Mouse (Mus musculus): Measurements from ENCODE around the gene Trpm2. TPM values are rescaled to one million over a fixed set of nuclear protein-coding genes. Genes with fewer than 3 reads are reported as not detected.
"Not testable (repeated sequence)": the region's sequence is repeated elsewhere in the genome, so short reads cannot be mapped to it uniquely, and the experiment has no call there.

Gene Trpm2
- polyA plus RNA-seq (2012; rRNA removed): 1.1 and 2.1 TPM in 2 replicates

DNA sequence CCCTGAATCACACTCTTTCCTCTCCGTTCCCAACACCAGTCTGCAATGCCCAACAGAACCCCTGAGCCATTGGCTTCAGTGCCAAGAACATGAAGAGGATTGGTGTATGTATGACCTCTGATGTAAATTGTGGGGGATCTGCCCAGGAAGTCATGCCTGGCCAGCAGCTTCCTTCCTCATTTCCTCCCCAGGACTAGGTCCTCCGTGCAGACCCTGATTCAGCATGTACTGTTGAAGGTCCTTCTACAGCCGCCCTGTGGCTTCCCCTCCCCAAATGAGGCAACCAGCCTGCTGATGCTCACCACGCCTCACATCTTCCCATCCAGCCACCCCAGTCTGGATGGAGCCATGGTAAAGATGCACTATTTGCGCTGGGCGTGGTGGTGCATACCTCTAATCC is at the start of gene Trpm2:
TSS of gene Trpm2 (minus strand) at position 83 of the 400 bp plus-strand sequence.
- no peak for DNase-seq (ENCODE audit: low read depth)

DNA sequence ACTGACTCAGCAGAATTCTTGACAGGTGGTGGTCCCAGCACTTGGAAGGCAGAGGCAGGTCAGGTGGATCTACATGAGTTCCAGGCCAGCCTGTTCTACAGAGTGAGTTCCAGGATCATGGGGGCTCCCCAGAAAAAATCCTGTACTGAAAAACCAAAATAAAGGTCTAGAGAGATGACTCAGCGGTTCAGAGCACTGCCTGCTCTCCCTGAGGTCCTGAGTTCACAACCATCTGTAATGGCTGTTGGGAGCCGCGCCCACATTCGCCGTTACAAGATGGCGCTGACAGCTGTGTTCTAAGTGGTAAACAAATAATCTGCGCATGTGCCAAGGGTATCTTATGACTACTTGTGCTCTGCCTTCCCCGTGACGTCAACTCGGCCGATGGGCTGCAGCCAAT is 49.6 kb upstream of the Trpm2 start:
- not testable (repeated sequence) for DNase-seq (ENCODE audit: low read depth)

DNA sequence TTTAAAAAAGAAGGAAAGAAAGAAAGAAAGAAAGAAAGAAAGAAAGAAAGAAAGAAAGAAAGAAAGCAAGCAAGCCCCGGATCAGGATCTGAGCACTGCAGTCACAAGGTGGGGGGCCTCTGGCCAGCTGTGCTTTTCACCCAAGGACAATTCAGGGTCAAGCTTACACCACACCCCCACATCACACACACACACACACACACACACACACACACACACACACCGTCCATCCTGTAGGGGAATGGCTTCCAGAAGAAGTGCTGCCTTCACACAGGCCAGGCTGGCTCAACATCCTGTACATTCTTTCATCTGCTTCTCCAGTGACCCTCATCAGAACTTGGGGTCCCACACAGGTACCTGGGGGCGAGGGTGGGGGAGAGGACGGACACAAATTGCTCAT is 48.9 kb upstream of the Trpm2 start:
- no peak for DNase-seq (ENCODE audit: low read depth)

DNA sequence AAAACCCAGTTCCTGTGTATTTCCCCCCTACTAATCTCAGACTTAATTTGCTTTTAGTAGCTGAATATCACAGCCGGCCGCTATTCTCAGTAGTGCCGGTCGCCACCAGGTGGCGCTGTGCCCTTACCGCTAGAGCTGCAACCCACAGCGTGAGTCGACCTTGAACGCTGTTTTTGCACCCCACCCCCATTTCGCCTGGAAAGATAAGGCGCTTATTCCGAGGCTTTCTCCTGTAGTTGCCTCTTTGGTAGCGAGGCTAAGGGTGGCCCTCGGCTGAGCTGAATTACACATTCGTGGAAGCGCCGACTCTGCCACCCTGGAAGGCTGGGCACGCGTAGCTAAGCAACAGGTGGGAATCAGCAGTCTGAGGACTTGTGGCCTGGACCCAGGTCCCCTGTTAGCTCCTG is 48.4 kb upstream of the Trpm2 start:
- DNase-seq (ENCODE audit: low read depth): no peak

DNA sequence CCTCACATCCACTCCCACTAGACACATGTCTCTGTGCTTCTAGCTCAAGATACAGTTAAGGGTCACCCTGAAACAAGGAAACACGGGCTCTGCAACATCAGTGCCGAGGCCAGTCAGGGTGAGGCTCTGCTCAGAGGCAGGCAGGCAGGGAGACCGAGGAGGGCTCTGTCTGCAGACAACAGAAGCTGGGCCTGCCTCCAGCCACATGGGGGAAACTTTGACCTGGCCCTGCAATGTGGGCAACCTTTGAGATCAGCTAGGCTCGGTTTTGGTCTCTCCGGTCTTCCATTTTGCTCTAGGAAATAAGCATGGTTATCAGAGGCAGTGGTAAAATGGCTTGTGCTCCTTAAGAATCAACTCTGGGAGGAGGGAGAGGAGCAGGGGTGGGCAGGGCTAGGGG is 46.0 kb upstream of the Trpm2 start:
- no peak for DNase-seq (ENCODE audit: low read depth)

DNA sequence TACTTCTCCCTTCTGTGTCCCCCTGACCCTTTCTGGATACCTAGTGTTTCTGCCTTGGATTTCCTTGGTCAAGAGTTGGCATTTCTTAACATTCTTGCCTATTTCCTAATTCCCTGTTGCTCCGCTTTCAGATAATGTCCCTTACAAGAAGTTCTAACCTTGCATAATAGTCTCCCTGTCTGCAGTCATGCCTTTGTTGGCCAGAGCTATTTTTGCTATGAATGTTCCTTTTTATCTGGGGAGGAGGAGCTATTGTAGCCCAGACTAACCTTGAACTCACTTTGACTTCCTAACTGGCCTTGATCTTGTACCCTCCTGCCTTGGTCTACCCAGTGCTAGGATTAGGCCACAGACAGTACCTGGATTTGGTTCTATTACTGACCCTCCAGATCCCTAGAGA is 45.1 kb upstream of the Trpm2 start:
- no peak for DNase-seq (ENCODE audit: low read depth)

DNA sequence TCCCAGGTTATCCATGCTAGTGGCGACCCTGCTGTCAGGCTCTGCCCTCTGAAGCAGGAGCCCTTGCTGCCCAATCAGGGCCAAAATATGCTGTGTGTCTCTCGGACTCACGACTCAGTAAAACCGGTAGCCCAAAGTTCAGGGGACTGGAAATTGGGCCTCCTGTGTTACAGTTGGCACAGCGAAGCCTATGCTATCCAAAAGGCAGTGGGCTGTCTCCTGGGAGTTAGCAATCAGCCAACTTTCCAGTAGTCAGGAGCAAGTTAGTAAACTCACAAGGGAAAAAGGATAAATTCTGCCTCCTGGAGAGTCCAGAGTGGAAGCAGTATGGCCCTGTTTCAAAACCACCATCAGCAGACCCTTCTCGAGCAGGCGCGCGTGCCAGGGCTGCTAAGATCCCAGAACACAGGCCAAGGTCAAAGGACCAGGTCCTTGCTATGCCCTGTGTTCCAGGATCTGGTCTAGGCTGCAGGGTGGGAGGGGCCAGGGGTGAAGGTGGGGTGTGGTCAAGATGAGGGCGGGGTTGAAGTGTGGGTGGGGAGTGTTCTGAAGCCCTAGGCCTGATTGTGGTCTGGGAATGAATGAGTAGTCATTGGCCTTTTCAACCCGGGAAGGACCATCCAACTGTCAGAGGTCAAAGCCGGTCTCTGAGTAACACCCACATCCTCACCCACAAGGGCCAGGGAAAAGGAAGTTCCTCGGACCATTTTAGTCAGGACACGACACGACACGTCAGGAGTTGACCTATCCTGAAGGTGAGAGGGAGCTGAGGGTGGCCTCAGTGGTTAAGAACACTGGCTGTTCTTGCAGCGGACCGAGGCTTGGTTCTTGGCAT is 42.5 kb upstream of the Trpm2 start:
- DNase-seq (ENCODE audit: low read depth): no peak

DNA sequence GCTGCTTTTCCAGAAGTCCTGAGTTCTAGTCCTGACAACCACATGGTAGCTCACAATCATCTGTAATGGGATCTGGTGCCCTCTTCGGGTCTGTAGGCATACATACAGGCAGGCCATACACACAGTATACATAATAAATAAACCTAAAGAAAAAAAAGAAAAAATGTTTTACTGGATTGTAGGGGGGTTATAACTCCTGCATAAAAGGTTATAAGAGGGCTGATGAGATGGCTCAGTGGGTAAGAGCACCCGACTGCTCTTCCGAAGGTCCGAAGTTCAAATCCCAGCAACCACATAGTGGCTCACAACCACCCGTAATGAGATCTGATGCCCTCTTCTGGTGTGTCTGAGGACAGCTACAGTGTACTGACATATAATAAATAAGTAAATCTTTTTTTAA is 40.8 kb upstream of the Trpm2 start:
- DNase-seq (ENCODE audit: low read depth): not testable (repeated sequence)

DNA sequence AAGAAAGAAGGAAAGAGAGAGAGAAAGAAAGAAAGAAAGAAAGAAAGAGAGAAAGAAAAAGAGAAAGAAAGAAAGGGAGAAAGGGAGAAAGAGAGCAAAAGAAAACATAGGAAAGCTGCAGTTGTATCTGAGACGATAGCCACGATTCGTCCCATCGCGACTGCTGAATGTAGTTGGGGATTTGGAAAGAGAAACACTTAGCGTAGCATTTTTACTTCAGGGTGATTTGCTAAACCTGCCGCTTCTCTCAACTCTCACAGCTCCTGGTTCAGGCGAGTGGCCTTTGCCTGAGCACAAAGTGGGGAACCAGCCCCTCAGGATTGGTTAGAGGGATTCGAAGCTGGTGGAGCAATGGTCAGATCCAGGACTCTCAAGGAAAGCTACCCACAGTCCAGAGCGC is 40.0 kb upstream of the Trpm2 start:
- no peak for DNase-seq (ENCODE audit: low read depth)

DNA sequence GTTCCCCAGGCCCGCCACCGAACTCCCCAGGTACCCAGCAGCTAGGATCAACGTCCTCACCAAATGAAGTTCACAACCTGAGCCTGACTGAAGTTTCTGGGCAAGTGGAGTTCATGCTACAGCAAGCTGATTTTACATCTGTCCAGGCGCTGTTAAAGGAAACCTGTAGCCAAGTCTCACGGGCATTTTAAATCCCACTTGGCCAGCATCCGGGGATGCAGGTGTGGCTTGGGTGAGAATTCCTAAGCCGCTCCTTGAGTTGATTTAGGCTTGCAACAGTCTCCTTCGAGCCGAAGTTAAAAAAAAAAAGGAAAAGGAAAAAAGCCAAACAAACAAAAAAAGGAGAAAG is 39.6 kb upstream of the Trpm2 start, which contains the start of gene Pfkl:
TSS of gene Pfkl (minus strand) at position 139 of the 349 bp plus-strand sequence.
- DNase-seq (ENCODE audit: low read depth): no peak

DNA sequence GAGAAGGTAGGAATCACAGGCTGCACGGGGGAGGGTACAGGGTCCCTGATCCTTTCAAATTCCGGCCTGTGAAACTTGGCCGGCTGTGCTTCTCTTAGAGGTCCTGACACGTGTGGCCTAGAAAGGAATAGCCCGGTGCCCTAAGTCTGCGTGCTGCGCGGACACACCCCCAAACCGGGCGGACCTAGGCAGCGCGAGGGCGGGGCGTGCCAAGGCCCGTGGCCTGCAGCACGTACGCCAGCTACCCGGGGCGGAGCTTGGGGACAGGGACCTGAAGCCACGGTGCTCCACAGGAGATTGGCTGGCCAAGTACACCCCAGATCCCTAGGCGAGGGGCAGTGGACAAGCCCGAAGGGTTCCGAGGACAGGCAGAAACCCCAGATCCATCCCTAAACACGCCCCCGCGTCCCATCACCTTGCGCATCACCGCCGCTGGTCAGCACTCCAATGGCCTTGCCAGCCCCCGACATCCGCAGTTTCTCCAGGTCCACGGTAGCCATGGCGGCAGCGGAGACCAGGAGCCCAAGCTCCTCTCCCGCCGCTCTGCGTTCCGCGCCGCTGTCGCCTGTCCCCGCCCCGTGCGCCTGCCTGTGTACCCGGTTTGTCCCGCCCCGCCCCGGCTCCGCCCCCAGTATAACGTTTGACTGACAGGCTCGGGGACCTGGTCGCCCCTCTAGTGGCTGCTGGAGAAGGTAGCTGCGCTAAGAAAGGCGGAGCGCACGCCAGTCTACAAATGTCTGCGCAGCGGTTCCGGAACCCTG is 39.0 kb upstream of the Trpm2 start:
- DNase-seq (ENCODE audit: low read depth): no peak

DNA sequence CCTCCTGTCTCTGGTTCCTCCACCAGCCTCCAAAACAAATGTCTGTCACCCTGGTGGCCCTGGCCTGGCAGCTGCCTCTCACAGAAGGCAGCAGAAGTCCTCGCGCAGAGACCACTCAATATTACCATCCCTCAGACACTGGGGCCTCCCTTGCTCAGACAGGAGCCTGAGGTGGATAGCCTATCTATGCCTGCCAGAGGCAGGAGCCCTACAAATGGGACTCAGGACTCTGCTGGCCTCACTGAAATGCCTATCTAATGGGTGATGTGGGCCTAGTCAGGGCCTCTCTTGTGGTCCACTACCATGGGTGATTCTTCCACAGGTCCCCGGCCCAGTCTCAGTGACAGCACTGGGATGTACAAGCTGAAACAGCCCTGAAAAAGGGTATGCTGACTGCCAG is 37.8 kb upstream of the Trpm2 start:
- DNase-seq (ENCODE audit: low read depth): no peak

DNA sequence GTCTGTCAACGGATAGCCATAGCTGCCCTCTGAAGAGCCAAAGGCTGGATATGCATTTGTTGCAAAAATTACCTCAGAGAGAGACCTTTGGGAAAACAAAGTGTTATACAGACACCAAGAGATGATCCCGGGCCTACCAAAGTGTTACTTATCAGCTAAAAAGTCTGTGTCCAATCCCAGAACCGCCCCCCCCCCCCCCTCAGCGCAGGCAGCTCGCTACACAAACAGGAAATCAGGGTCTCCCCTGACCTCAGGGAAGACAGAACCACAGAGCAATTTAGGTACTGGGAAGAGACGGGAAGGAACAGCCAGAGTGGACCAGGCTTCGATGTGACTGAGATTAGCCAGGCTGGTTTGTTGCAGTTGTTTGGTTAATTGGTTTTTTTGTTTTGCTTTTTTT is 36.8 kb upstream of the Trpm2 start:
- no peak for DNase-seq (ENCODE audit: low read depth)

DNA sequence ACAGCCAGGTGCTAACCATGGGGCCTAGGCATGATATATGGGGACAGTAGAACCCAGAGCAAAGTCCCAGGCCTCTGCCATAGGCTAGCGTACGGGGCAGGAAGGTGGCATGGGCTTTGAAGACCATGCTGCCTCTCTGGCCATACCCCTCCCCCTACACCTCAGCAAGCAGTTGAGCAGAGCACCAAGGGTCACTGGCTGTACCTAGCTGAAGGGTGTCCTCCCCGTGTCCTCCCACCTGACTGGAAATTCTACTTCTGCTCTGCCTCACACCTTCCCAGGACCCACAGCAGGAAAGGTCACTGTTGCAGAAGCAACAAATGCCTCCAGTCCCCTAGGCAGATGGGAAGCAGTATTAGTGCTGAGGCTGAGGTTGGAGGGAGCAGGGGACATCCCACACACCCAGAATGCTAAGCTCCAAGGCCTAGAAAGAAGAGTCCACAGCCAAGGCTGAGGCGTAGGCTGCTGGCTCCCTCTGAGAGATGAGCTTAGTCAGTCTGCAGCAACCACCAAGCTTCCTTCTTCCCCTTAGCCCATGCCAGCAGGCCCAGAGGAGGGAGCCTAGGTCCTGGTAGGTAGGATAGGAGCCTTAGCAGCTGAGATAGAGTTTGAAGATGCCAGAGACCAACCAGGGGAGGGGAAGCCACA is 35.6 kb upstream of the Trpm2 start:
- DNase-seq (ENCODE audit: low read depth): no peak

DNA sequence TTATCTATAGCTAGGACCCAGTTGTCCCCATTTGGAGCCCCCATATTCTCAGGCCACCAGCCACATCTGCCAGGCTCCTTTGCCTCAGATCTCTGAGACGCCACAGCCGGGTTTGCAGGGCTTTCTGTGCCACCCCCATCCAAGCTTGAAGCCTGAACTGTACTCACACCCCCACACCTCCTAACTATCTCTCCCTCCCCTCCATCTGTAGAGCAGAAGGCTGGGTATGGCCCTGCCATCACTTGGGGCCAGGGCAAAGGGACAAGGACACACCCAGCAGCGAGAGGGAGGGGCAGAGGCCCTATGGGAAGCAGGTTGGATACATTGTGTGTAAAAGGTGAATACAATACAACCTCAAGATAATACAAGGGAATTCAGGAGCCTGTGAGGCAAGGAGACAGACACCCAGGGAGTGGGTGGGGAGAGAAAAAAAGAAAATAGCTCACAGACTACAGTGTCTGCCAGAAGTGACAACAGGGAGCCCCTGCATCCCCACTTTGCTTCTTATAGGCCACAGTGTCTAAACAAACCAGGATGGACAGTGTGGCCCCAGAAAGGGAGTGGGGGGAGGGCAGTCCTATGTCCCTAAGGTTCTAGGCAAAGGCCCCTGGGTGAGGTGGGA is 34.2 kb upstream of the Trpm2 start:
- DNase-seq (ENCODE audit: low read depth): no peak

DNA sequence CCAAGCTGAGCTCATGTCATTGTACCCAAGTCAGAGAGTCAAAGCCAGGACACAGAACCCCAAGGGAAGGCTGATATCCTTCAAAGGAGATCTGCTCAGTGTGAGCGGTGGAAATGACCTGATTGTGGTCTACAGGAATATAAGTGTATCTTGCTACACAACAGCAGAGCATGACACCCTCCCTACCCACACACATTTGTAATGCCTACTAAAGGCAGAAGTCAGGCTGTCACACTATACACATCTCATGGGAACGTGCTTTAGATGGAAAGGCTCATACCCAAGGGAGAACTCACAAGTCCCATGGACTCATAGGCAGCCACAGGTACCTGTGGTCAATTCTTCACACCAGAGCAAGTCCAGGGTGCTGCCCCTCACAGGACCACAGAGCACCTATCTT is 32.0 kb upstream of the Trpm2 start:
- no peak for DNase-seq (ENCODE audit: low read depth)

DNA sequence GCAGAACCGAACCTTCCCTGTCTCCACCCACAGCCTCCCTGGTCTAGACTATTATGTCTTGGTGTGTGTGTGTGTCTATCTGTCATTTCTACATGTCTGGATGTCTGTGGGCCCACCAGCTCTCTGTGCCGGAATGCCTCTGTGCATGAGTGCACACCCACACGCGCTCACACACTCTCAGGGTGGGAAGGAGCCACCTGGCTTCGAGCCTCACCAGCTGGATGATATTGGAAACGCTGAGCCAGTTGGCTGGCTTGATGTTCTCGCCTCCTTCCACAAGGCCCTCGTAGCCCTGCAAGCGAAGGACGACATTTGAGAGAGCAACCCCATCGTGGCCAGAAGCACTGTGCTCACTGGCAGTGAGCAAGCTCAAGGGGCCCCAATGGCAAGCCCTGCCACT is 31.4 kb upstream of the Trpm2 start:
- DNase-seq (ENCODE audit: low read depth): no peak

DNA sequence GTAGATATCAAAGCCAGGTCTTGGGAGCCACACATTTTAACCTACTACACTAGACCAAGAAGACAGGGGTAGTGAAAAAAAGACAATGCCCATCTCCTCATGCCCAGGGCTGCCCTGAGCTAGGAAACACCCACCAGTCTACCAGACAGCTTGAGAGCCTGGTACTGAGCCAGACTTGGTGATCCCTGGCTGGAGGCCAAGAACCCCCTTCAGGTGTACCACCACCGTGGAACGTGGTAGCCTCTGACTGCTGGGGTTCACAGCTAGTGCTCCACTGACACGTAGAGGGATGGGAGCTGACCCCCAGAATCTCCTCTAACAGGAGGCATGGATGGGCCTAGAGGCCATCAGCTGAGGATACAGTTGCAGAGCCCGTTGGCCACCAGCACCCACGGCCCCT is 29.8 kb upstream of the Trpm2 start:
- DNase-seq (ENCODE audit: low read depth): no peak

DNA sequence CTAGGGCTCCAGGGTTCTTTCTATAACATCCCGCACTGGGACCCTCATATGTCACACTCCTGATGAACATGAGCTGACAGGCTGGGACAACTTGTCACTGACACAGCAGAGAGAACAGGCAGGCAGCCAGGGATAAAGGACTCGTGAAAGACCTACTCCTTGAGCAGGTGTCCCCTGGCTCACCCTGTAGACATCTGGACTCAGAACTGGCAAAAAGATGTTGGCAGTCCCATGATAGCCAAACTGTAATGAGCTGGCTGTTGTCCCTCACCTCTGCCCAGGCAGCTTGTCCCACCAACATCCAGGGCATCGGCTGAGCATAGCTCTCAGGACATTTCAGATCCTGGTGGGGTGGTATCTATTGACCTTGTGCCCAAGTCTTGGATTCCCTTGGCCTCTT is 25.3 kb upstream of the Trpm2 start:
- no peak for DNase-seq (ENCODE audit: low read depth)

DNA sequence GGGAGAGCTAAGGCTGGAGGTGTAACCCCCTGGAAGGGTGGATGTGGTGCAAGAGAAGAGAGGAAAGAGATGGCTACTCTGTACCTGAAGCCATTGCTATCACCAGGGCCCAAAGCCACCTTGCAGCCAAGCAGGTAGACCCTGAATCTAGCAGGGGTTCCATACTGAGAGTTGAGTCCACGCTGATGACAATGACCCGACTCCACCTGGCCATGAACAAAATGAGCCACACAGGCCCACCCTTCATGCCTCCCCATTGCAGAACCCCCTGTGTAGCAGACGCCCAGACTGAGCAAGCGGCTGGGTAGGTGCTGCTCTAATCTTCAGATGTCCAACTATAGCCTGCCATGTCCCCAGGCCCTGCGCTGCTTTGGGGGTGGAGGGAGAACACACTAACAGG is 15.4 kb upstream of the Trpm2 start:
- DNase-seq (ENCODE audit: low read depth): no peak

DNA sequence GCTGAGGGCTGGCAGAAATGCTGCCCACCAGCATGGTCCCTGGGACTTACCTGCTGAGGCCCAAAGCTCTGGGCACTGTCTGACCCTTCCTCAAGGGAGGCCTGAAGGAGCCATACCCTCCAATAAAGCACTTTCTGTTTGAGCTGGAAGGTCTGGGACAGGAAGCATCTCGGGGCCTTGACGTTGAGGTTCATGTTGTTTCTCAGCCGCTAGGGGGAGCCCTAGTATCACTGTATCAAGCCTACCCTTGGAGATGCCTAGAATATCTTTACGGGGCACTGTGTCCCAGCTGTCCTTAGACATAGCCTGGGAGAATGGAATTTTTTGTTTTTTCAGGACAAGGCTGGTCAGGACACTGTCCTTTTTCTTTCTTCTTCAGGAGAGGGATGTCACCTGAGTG is 14.3 kb upstream of the Trpm2 start:
- no peak for DNase-seq (ENCODE audit: low read depth)

All from gonadal fat pad, adult 2 months (tissue).